Comparison of ENCODE assay signal across 16 mouse cellular contexts in the genomic region with DNA sequence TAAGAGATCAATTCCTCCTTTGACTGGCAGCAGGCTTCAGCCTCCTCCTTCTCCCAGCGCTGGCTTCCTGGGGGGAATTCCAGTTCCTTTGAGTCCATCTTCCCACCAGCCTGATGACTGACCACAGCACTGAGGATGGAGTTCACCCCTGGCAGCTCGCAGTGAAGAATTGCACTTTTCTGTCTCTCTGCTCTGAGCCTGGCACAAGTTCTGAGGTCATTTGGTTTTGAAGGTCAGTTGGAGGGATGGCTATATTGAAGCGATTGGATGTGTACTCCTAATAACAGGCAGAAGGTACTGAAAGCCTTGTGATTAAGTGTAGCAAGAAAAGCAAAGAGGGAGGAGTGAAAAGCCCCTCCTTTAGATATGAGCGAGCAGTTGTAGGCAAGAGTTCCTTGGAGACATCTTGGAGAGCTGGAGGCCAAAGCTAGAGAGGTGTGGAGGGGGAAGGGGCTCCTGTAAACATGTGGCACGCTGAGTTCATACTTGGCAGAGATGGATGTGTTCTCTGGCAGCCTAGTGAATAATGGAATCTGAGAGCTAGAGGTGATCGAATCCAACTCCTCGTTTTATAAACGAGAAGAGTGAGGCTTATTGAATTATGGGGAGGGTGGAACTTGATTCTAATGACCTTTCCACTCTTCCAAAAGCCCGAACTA.
DNase-seq lines count a peak whose midpoint lies in the region; ATAC-seq and TF ChIP-seq lines count a peak whose summit lies in the region.
"Had no signal": no experiment of that assay in that cellular context is flagged by ENCODE, and none has a peak within 500 bp of the region (broad histone marks: within the 10 kb centered on the region; RNA-seq: fewer than 3 reads in every experiment).

No protein-coding gene starts in this region.

- peak; percentile 14 for DNase-seq in gastrocnemius, postnatal 14 days
- no peak for DNase-seq in gastrocnemius, postnatal 10 days
- DNase-seq in kidney, postnatal 0 days (ENCODE audit: low spot score) = peak; percentile 20
- DNase-seq in kidney, postnatal 4 days = no peak
- peak; percentile 26 to 38 for DNase-seq in adrenal gland, postnatal 36 days
- DNase-seq in lung, postnatal 0 days (ENCODE audit: low spot score) = no peak
- DNase-seq in frontal cortex, postnatal 36 days (ENCODE audit: low spot score in 2 of 2) = no peak
- DNase-seq: right cerebral cortex, postnatal 14 days; thymus, postnatal 14 days had no signal

- no peaks in the 10 kb centered on the region for H3K4me1 ChIP-seq in kidney, postnatal 0 days (replicated peaks; ENCODE audit: insufficient read depth, low read length)
- H3K4me1 ChIP-seq in limb, embryonic 15.5 days = peaks cover 3% of the 10 kb centered on the region; the same call in 1 of the 2 replicates
- no peaks in the 10 kb centered on the region for H3K4me1 ChIP-seq in lung, postnatal 0 days (ENCODE audit: insufficient read depth, low read depth, low read length)

- no peaks in the 10 kb centered on the region for H3K36me3 ChIP-seq in kidney, postnatal 0 days (ENCODE audit: insufficient read depth, low read length)
- H3K36me3 ChIP-seq in limb, embryonic 15.5 days = no peaks in the 10 kb centered on the region
- no peaks in the 10 kb centered on the region for H3K36me3 ChIP-seq in lung, postnatal 0 days (ENCODE audit: insufficient read depth, low read length)

- H3K4me3 ChIP-seq in kidney, postnatal 0 days (replicated peaks; ENCODE audit: low read depth, low read length) = no peak overlapping the region
- H3K4me3 ChIP-seq in limb, embryonic 15.5 days = no peak overlapping the region
- no peak overlapping the region for H3K4me3 ChIP-seq in lung, postnatal 0 days (ENCODE audit: low read depth, low read length)
- H3K4me3 ChIP-seq: layer of hippocampus, adult 2 months had no signal

- WGBS in kidney, postnatal 0 days = 46% methylated on average over 9 of the region's 9 CpGs
- 46% methylated on average over 9 of the region's 9 CpGs for WGBS in limb, embryonic 15.5 days
- WGBS in lung, postnatal 0 days = 47% methylated on average over 9 of the region's 9 CpGs

- no peak for TF ChIP-seq CTCF in kidney, postnatal 0 days (IDR thresholded peaks at IDR 0.05; ENCODE audit: low read depth)
- TF ChIP-seq CTCF in lung, postnatal 0 days (IDR thresholded peaks at IDR 0.05) = no peak

- TF ChIP-seq EP300 in lung, postnatal 0 days (IDR thresholded peaks at IDR 0.05) = no peak

- H3K4me2 ChIP-seq in kidney, postnatal 0 days (ENCODE audit: low read length) = peak overlapping the region; percentile 27; the same call in 1 of the 2 replicates
- no peak overlapping the region for H3K4me2 ChIP-seq in limb, embryonic 15.5 days
- no peak overlapping the region for H3K4me2 ChIP-seq in lung, postnatal 0 days (replicated peaks; ENCODE audit: low read depth, low read length)
- H3K4me2 ChIP-seq: hindbrain, embryonic 14.5 days; lung, embryonic 14.5 days had no signal

- 0 out of 2 replicates have a peak, but pooled peaks have one; percentile 17 for ATAC-seq in kidney, postnatal 0 days (replicated peaks; ENCODE audit: low FRiP score, low read depth)
- no peak for ATAC-seq in limb, embryonic 15.5 days (ENCODE audit: insufficient number of reproducible peaks, low FRiP score, low TSS enrichment, low read depth)
- ATAC-seq in lung, postnatal 0 days = no peak
- ATAC-seq: activated CD4-positive, CD25-positive, alpha-beta regulatory T cell, adult 4 months; CD4-positive, CD25-positive, alpha-beta regulatory T cell, adult 4 months; intestine, postnatal 0 days had no signal

- no peaks in the 10 kb centered on the region for H3K9me3 ChIP-seq in kidney, postnatal 0 days (replicated peaks; ENCODE audit: low read length)
- no peaks in the 10 kb centered on the region for H3K9me3 ChIP-seq in limb, embryonic 15.5 days
- H3K9me3 ChIP-seq in lung, postnatal 0 days (ENCODE audit: low read length) = no peaks in the 10 kb centered on the region

- H3K9ac ChIP-seq in kidney, postnatal 0 days (ENCODE audit: low read depth, low read length) = no peak overlapping the region
- no peak overlapping the region for H3K9ac ChIP-seq in limb, embryonic 15.5 days
- H3K9ac ChIP-seq in lung, postnatal 0 days (replicated peaks; ENCODE audit: low read depth) = no peak overlapping the region
- H3K9ac ChIP-seq: hindbrain, embryonic 14.5 days; lung, embryonic 14.5 days had no signal

- no peaks in the 10 kb centered on the region for H3K27me3 ChIP-seq in kidney, postnatal 0 days (ENCODE audit: insufficient read depth, low read length)
- no peaks in the 10 kb centered on the region for H3K27me3 ChIP-seq in limb, embryonic 15.5 days
- H3K27me3 ChIP-seq in lung, postnatal 0 days (replicated peaks; ENCODE audit: insufficient read depth, low read length) = no peaks in the 10 kb centered on the region

- intact Hi-C loops in gastrocnemius, postnatal 14 days (cut with DNase I; ENCODE audit: low total_unique reads) = no loop called here

- no peak overlapping the region for H3K27ac ChIP-seq in kidney, postnatal 0 days
- H3K27ac ChIP-seq in limb, embryonic 15.5 days = peak overlapping the region; percentile 47; the same call in 1 of the 2 replicates
- H3K27ac ChIP-seq in lung, postnatal 0 days (ENCODE audit: low read length) = no peak overlapping the region
- H3K27ac ChIP-seq: hindbrain, embryonic 14.5 days; layer of hippocampus, adult 2 months had no signal

Comparison
In these comparisons a context has a peak if more than half of its experiments do, and no peak if none do; other contexts are left out.
1. DNase-seq: peak in gastrocnemius, postnatal 14 days (single experiment), kidney, postnatal 0 days (single experiment) and adrenal gland, postnatal 36 days (2 of 2); none in gastrocnemius, postnatal 10 days (single experiment), kidney, postnatal 4 days (0 of 2), lung, postnatal 0 days (single experiment) and frontal cortex, postnatal 36 days (0 of 2).